Mouse (Mus musculus): ENCODE results near the gene 2810004N23Rik.

2810004N23Rik gene

GRCm38 (mm10) chr8:124826658-124827057 lies 36.3 kb downstream of the 2810004N23Rik start:
- in situ Hi-C loops (cut with MboI, MseI) = no loop called here

GRCm38 (mm10) chr8:124823497-124823896 lies 39.4 kb downstream of the 2810004N23Rik start:
- in situ Hi-C loops (cut with MboI, MseI) = no loop called here

GRCm38 (mm10) chr8:124820125-124820524 lies 42.8 kb downstream of the 2810004N23Rik start:
- in situ Hi-C loops (cut with MboI, MseI) = no loop called here

GRCm38 (mm10) chr8:124819612-124820115 lies 43.3 kb downstream of the 2810004N23Rik start:
- in situ Hi-C loops (cut with MboI, MseI) = no loop called here

- in situ Hi-C loops (cut with MboI, MseI) = no loop called here
Observed at GRCm38 (mm10) chr8:124817361-124817760, 45.6 kb downstream of the 2810004N23Rik start.

GRCm38 (mm10) chr8:124816866-124817265 lies 46.1 kb downstream of the 2810004N23Rik start:
- in situ Hi-C loops (cut with MboI, MseI) = no loop called here

- in situ Hi-C loops (cut with MboI, MseI) = no loop called here
Observed at GRCm38 (mm10) chr8:124815870-124816269, 47.0 kb downstream of the 2810004N23Rik start.

- in situ Hi-C loops (cut with MboI, MseI) = no loop called here
Observed at GRCm38 (mm10) chr8:124813326-124813725, 49.6 kb downstream of the 2810004N23Rik start.

- in situ Hi-C loops (cut with MboI, MseI) = no loop called here
Observed at GRCm38 (mm10) chr8:124810689-124811394, 52.1 kb downstream of the 2810004N23Rik start.

GRCm38 (mm10) chr8:124810056-124810610 lies 52.8 kb downstream of the 2810004N23Rik start:
- in situ Hi-C loops (cut with MboI, MseI) = no loop called here

- in situ Hi-C loops (cut with MboI, MseI) = no loop called here
Observed at GRCm38 (mm10) chr8:124809419-124809818, 53.5 kb downstream of the 2810004N23Rik start.

- in situ Hi-C loops (cut with MboI, MseI) = no loop called here
Observed at GRCm38 (mm10) chr8:124805990-124806389, 56.9 kb downstream of the 2810004N23Rik start.

- in situ Hi-C loops (cut with MboI, MseI) = no loop called here
Observed at GRCm38 (mm10) chr8:124803824-124804702, 58.9 kb downstream of the 2810004N23Rik start.

GRCm38 (mm10) chr8:124800542-124800941 lies 62.4 kb downstream of the 2810004N23Rik start:
- in situ Hi-C loops (cut with MboI, MseI) = no loop called here

- in situ Hi-C loops (cut with MboI, MseI) = no loop called here
Observed at GRCm38 (mm10) chr8:124795781-124796488, 67.0 kb downstream of the 2810004N23Rik start.

GRCm38 (mm10) chr8:124794486-124794780 lies 68.5 kb downstream of the 2810004N23Rik start:
- in situ Hi-C loops (cut with MboI, MseI) = no loop called here

- in situ Hi-C loops (cut with MboI, MseI) = no loop called here
Observed at GRCm38 (mm10) chr8:124793661-124794485, 69.0 kb downstream of the 2810004N23Rik start.

GRCm38 (mm10) chr8:124793172-124793651 lies 69.7 kb downstream of the 2810004N23Rik start:
- in situ Hi-C loops (cut with MboI, MseI) = no loop called here

GRCm38 (mm10) chr8:124792708-124793107 lies 70.2 kb downstream of the 2810004N23Rik start, which contains the start of gene Trim67:
Gene Trim67, plus strand, starts transcription at chr8:124793092.
- in situ Hi-C loops (cut with MboI, MseI) = no loop called here

- in situ Hi-C loops (cut with MboI, MseI) = no loop called here
Observed at GRCm38 (mm10) chr8:124792186-124792585, 70.7 kb downstream of the 2810004N23Rik start.

GRCm38 (mm10) chr8:124791751-124792150 lies 71.2 kb downstream of the 2810004N23Rik start:
- in situ Hi-C loops (cut with MboI, MseI) = no loop called here

All from T-helper 2 cell (primary cell).